Mouse (Mus musculus): Measurements from ENCODE around the gene F3. TPM values are rescaled to one million over a fixed set of nuclear protein-coding genes. Genes with fewer than 3 reads are reported as not detected.

Gene F3
- 3.6 TPM for polyA plus RNA-seq (2012; fragmentation: generic; extraction: Trizol)

- Histone ChIP-seq H3K27me3 (ENCODE audit: control insufficient read depth, insufficient read depth, insufficient read length) (no peaks in the 10 kb centered on the region), H3K79me2 (ENCODE audit: control insufficient read depth, insufficient read depth) (peaks cover 24% of the 10 kb centered on the region), H3K4me3 (peak within 1 kb of the TSS; percentile 52), H3K36me3 (ENCODE audit: control insufficient read depth, insufficient read depth) (no peaks in the 10 kb centered on the region), H3K4me2 (ENCODE audit: low read depth) (peak within 1 kb of the TSS; percentile 94), H3ac (ENCODE audit: control insufficient read depth, insufficient read length) (peak within 1 kb of the TSS; percentile 31)
- TF ChIP-seq POLR2A (IDR thresholded peaks at IDR 0.05; ENCODE audit: insufficient read length, low read depth), result peak; percentile 50
- peak; percentile 16 for TF ChIP-seq POLR2AphosphoS2 (IDR thresholded peaks at IDR 0.05; ENCODE audit: insufficient read length, low read depth)
- no peak for TF ChIP-seq SRF (IDR thresholded peaks at IDR 0.05; ENCODE audit: control insufficient read depth, insufficient read length, low read depth)
- TF ChIP-seq MYOD1 (IDR thresholded peaks at IDR 0.05; ENCODE audit: control insufficient read depth in 1 of 3, insufficient read length in 2 of 3, low read depth in 2 of 3), result no peak
- peak in 1 of 3 experiments; percentile 7 for TF ChIP-seq MYOG (IDR thresholded peaks at IDR 0.05; ENCODE audit: control insufficient read depth in 1 of 3, insufficient read depth in 1 of 3, insufficient read length in 2 of 3, low read depth in 2 of 3)
- no peak for TF ChIP-seq E2F4 (IDR thresholded peaks at IDR 0.05; ENCODE audit: insufficient read depth)
- no peak for TF ChIP-seq TCF3 (IDR thresholded peaks at IDR 0.05; ENCODE audit: insufficient read length, low read depth)
These were observed at the start of gene F3 for GRCm38 (mm10) chr3:121722971-121723844. TSS of gene F3 (plus strand) at chr3:121723537.

- Histone ChIP-seq H3K27me3 (ENCODE audit: control insufficient read depth, insufficient read depth, insufficient read length) (no peaks in the 10 kb centered on the region), H3K79me2 (ENCODE audit: control insufficient read depth, insufficient read depth) (no peaks in the 10 kb centered on the region), H3ac (ENCODE audit: control insufficient read depth, insufficient read length) (no peak overlapping the region), H3K4me3 (no peak overlapping the region), H3K36me3 (ENCODE audit: control insufficient read depth, insufficient read depth) (no peaks in the 10 kb centered on the region), H3K4me2 (ENCODE audit: low read depth) (no peak overlapping the region)
- TF ChIP-seq MYOD1 (IDR thresholded peaks at IDR 0.05; ENCODE audit: control insufficient read depth in 1 of 3, insufficient read length in 2 of 3, low read depth in 2 of 3) (no peak), TCF12 (IDR thresholded peaks at IDR 0.05; ENCODE audit: insufficient read depth, poor library complexity, severe bottlenecking) (no peak), SRF (IDR thresholded peaks at IDR 0.05; ENCODE audit: control insufficient read depth, insufficient read length, low read depth) (no peak), E2F4 (IDR thresholded peaks at IDR 0.05; ENCODE audit: insufficient read depth) (no peak), CEBPB (IDR thresholded peaks at IDR 0.05; ENCODE audit: insufficient read depth, poor library complexity, severe bottlenecking) (no peak), MYOG (IDR thresholded peaks at IDR 0.05; ENCODE audit: control insufficient read depth in 1 of 3, insufficient read depth in 1 of 3, insufficient read length in 2 of 3, low read depth in 2 of 3) (no peak), TCF3 (IDR thresholded peaks at IDR 0.05; ENCODE audit: insufficient read length, low read depth) (no peak), POLR2AphosphoS2 (IDR thresholded peaks at IDR 0.05; ENCODE audit: insufficient read length, low read depth) (no peak), REST (IDR thresholded peaks at IDR 0.05; ENCODE audit: insufficient read depth, insufficient read length) (no peak), USF1 (IDR thresholded peaks at IDR 0.05; ENCODE audit: low read depth) (no peak), MAX (IDR thresholded peaks at IDR 0.05; ENCODE audit: low read depth) (no peak), POLR2A (IDR thresholded peaks at IDR 0.05; ENCODE audit: insufficient read length, low read depth) (no peak)
These were observed 44.4 kb upstream of the F3 start for GRCm38 (mm10) chr3:121678935-121679334.

GRCm38 (mm10) chr3:121679443-121679842, 43.9 kb upstream of the F3 start:
- Histone ChIP-seq H3K36me3 (ENCODE audit: control insufficient read depth, insufficient read depth) (no peaks in the 10 kb centered on the region), H3K4me2 (ENCODE audit: low read depth) (no peak overlapping the region), H3K79me2 (ENCODE audit: control insufficient read depth, insufficient read depth) (no peaks in the 10 kb centered on the region), H3K27me3 (ENCODE audit: control insufficient read depth, insufficient read depth, insufficient read length) (no peaks in the 10 kb centered on the region), H3K4me3 (no peak overlapping the region), H3ac (ENCODE audit: control insufficient read depth, insufficient read length) (no peak overlapping the region)
- TF ChIP-seq MYOG (IDR thresholded peaks at IDR 0.05; ENCODE audit: control insufficient read depth in 1 of 3, insufficient read depth in 1 of 3, insufficient read length in 2 of 3, low read depth in 2 of 3), result no peak
- TF ChIP-seq MAX (IDR thresholded peaks at IDR 0.05; ENCODE audit: low read depth), result no peak
- no peak for TF ChIP-seq POLR2AphosphoS2 (IDR thresholded peaks at IDR 0.05; ENCODE audit: insufficient read length, low read depth)
- no peak for TF ChIP-seq CEBPB (IDR thresholded peaks at IDR 0.05; ENCODE audit: insufficient read depth, poor library complexity, severe bottlenecking)
- no peak for TF ChIP-seq TCF3 (IDR thresholded peaks at IDR 0.05; ENCODE audit: insufficient read length, low read depth)
- TF ChIP-seq POLR2A (IDR thresholded peaks at IDR 0.05; ENCODE audit: insufficient read length, low read depth), result no peak
- TF ChIP-seq REST (IDR thresholded peaks at IDR 0.05; ENCODE audit: insufficient read depth, insufficient read length), result no peak
- no peak for TF ChIP-seq MYOD1 (IDR thresholded peaks at IDR 0.05; ENCODE audit: control insufficient read depth in 1 of 3, insufficient read length in 2 of 3, low read depth in 2 of 3)
- TF ChIP-seq USF1 (IDR thresholded peaks at IDR 0.05; ENCODE audit: low read depth), result no peak
- TF ChIP-seq SRF (IDR thresholded peaks at IDR 0.05; ENCODE audit: control insufficient read depth, insufficient read length, low read depth), result no peak
- no peak for TF ChIP-seq E2F4 (IDR thresholded peaks at IDR 0.05; ENCODE audit: insufficient read depth)
- no peak for TF ChIP-seq TCF12 (IDR thresholded peaks at IDR 0.05; ENCODE audit: insufficient read depth, poor library complexity, severe bottlenecking)

- Histone ChIP-seq H3K4me3 (no peak overlapping the region), H3K4me2 (ENCODE audit: low read depth) (no peak overlapping the region), H3K79me2 (ENCODE audit: control insufficient read depth, insufficient read depth) (no peaks in the 10 kb centered on the region), H3K36me3 (ENCODE audit: control insufficient read depth, insufficient read depth) (no peaks in the 10 kb centered on the region), H3ac (ENCODE audit: control insufficient read depth, insufficient read length) (no peak overlapping the region), H3K27me3 (ENCODE audit: control insufficient read depth, insufficient read depth, insufficient read length) (no peaks in the 10 kb centered on the region)
- TF ChIP-seq TCF12 (IDR thresholded peaks at IDR 0.05; ENCODE audit: insufficient read depth, poor library complexity, severe bottlenecking) (no peak), POLR2A (IDR thresholded peaks at IDR 0.05; ENCODE audit: insufficient read length, low read depth) (no peak), TCF3 (IDR thresholded peaks at IDR 0.05; ENCODE audit: insufficient read length, low read depth) (no peak), SRF (IDR thresholded peaks at IDR 0.05; ENCODE audit: control insufficient read depth, insufficient read length, low read depth) (no peak), REST (IDR thresholded peaks at IDR 0.05; ENCODE audit: insufficient read depth, insufficient read length) (no peak), MAX (IDR thresholded peaks at IDR 0.05; ENCODE audit: low read depth) (no peak), POLR2AphosphoS2 (IDR thresholded peaks at IDR 0.05; ENCODE audit: insufficient read length, low read depth) (no peak), CEBPB (IDR thresholded peaks at IDR 0.05; ENCODE audit: insufficient read depth, poor library complexity, severe bottlenecking) (no peak), E2F4 (IDR thresholded peaks at IDR 0.05; ENCODE audit: insufficient read depth) (no peak), USF1 (IDR thresholded peaks at IDR 0.05; ENCODE audit: low read depth) (no peak), MYOG (IDR thresholded peaks at IDR 0.05; ENCODE audit: control insufficient read depth in 1 of 3, insufficient read depth in 1 of 3, insufficient read length in 2 of 3, low read depth in 2 of 3) (no peak), MYOD1 (IDR thresholded peaks at IDR 0.05; ENCODE audit: control insufficient read depth in 1 of 3, insufficient read length in 2 of 3, low read depth in 2 of 3) (no peak)
These were observed 43.1 kb upstream of the F3 start for GRCm38 (mm10) chr3:121680187-121680586.
